Mouse (Mus musculus) liver, embryonic 18 days (tissue): Measurements from ENCODE around the gene Marf1. TPM values are rescaled to one million over a fixed set of nuclear protein-coding genes. Genes with fewer than 3 reads are reported as not detected.

Experiments used
- polyA plus RNA-seq: library from polyadenylated mRNA; depleted of rRNA; stranded (reverse); fragments of >200 nt; gene quantifications from 2 replicates; pipeline ENCODE4 v1.2.3, GENCODE M21; 2012; rRNA removed

The Marf1 gene
- polyA plus RNA-seq: 6.0 and 6.6 TPM in 2 replicates

GRCm38 (mm10) chr16:14162988-14163416, at the start of gene Marf1, which contains the start of gene Nde1:
Gene Marf1 (minus strand): TSS chr16:14163351.
Gene Nde1 (plus strand): TSS chr16:14163275.

Other genes with a start within 250 kb of the Marf1 start
- gene 2900011O08Rik, start 176.7 kb downstream of the Marf1 start, polyA plus RNA-seq: 0.02 TPM in 2 replicates
- gene Ifitm7, start 176.5 kb downstream of the Marf1 start, polyA plus RNA-seq: 0.10 and 0.30 TPM in 2 replicates
- 29.0 and 31.3 TPM in 2 replicates for gene Nde1, start 76 bp downstream of the Marf1 start, polyA plus RNA-seq
- gene Myh11, start 128.0 kb upstream of the Marf1 start, polyA plus RNA-seq: 1.2 and 1.3 TPM in 2 replicates
- gene Fopnl, start 154.1 kb upstream of the Marf1 start, polyA plus RNA-seq: 19.0 and 19.1 TPM in 2 replicates
- gene Abcc1, start 198.2 kb upstream of the Marf1 start, polyA plus RNA-seq: 1.8 and 2.4 TPM in 2 replicates